Mouse (Mus musculus) limb, embryonic 12.5 days (tissue): ENCODE results near the gene Taok1. TPM values are rescaled to one million over a fixed set of nuclear protein-coding genes. Genes with fewer than 3 reads are reported as not detected.
A peak's percentile ranks its signal among the peaks of the same experiment; 100 is the strongest.

Experiments
- ATAC-seq: fragments of 200-750 bp; cut with Nextera tagmentation; 2 replicates; pipeline ENCODE4 v1.8.0; 2017; ENCODE audit warnings: low read depth, moderate TSS enrichment; ENCODE audit not compliant: insufficient number of reproducible peaks, insufficient read depth, low FRiP score, low TSS enrichment
- H3K27ac ChIP-seq: fragments of 300-500 bp; sonication (generic); 2 replicates; pipeline ENCODE4 v1.5.1; 2016; ENCODE audit warnings: mild to moderate bottlenecking, moderate library complexity
- H3K27me3 ChIP-seq: fragments of 300-500 bp; sonication (generic); 2 replicates; pipeline ENCODE4 v1.6.1; 2016; ENCODE audit warnings: mild to moderate bottlenecking, moderate library complexity
- H3K36me3 ChIP-seq: fragments of 300-500 bp; sonication (generic); 2 replicates; pipeline ENCODE4 v1.6.1; 2016; ENCODE audit warnings: mild to moderate bottlenecking, moderate library complexity
- H3K4me1 ChIP-seq: fragments of 300-500 bp; sonication (generic); replicated peaks from 2 replicates; pipeline ENCODE4 v1.6.1; 2016
- H3K4me2 ChIP-seq: fragments of 300-500 bp; sonication (generic); 2 replicates; pipeline ENCODE4 v1.6.1; 2016; ENCODE audit warnings: mild to moderate bottlenecking, moderate library complexity
- H3K4me3 ChIP-seq: fragments of 300-500 bp; sonication (generic); replicated peaks from 2 replicates; pipeline ENCODE4 v1.5.1; 2016; ENCODE audit warnings: mild to moderate bottlenecking
- H3K9ac ChIP-seq: fragments of 300-500 bp; sonication (generic); replicated peaks from 2 replicates; pipeline ENCODE4 v1.6.1; 2016; ENCODE audit warnings: mild to moderate bottlenecking, moderate library complexity
- H3K9me3 ChIP-seq: fragments of 300-500 bp; sonication (generic); 2 replicates; pipeline ENCODE4 v1.6.1; 2016; ENCODE audit warnings: mild to moderate bottlenecking, moderate library complexity
- WGBS: fragments of 180-500 bp; shearing (Covaris S2); methylation state at CpG from one replicate; pipeline ENCODE4 v1.1.7; 2016; 5-methylcytosine and 5-hydroxymethylcytosine counted together
- polyA plus RNA-seq: library from polyadenylated mRNA; unstranded; fragments of >200 nt; fragmentation: Nextera tagmentation; extraction: Ambion mirVana; gene quantifications from 2 replicates; pipeline ENCODE4 v1.2.1, GENCODE M21; 2016

The Taok1 gene
- polyA plus RNA-seq, 1 experiment from 2014 or later, result 13.9 TPM

DNA sequence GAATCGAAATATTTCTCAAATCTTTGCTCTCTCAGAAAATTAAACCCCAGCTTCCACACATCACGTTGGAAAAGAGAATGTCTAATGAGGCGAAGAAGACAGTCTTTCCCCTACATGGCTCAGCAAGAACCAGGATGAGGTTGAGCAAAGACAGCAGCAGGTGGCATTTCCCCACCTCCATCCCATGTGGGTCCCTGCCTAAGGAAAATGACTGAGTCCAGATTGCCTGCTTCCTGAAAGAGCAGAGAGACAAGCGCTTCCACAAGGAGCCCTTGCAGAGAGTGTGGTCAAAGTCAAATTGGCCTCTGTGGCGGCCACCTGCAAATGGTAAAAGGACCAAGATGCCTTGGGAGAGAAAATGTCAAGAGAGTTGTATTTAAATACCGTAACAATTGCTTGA is 117.2 kb downstream of the Taok1 start:
- 68% methylated on average over 6 of the region's 6 CpGs for WGBS
- Histone ChIP-seq H3K36me3 (no peaks in the 10 kb centered on the region), H3K4me2 (peak overlapping the region; percentile 90), H3K4me3 (peak overlapping the region; percentile 85; the same call in 1 of the 2 replicates), H3K9me3 (no peaks in the 10 kb centered on the region), H3K9ac (no peak overlapping the region), H3K27me3 (no peaks in the 10 kb centered on the region), H3K4me1 (peaks cover 79% of the 10 kb centered on the region), H3K27ac (no peak overlapping the region)
- no peak for ATAC-seq

DNA sequence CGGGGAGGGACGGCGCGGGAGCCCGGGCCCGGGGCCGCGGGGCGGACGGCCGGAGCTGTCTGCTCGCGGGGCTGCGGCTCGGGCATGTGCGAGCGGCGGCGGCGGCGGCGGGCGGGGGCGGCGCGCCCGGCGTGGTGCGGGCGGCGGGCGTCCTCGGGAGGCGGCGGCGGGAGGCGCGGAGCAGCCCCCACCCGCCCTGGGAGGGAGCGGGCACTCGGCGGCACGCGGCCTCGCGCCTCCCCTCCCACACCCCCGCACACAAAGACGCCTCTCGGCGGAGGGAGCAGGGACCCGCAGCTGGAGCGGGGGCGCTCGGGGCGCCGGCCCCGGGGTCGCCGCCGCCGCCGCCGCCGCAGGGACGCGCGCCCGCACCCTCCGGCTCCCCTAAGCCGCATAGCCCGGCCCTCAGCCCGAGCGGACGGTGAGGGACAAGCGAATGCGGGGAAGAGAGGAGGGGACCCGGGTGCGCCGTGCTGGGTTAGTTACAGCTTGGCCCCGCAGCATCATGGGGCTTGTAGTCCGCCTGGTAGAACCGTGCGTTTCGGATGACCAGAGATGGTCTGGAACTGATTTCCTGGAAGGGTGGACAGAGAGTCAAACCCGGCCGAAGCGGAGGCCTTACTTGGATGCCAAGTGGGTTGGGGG is 117.9 kb downstream of the Taok1 start, which contains the start of gene Ankrd13b:
Gene Ankrd13b, minus strand, starts transcription at position 88 of the 645 bp plus-strand sequence.
- 0 out of 2 replicates have a peak, but pooled peaks have one; percentile 15 for ATAC-seq
- Histone ChIP-seq H3K4me1 (peaks cover 79% of the 10 kb centered on the region), H3K36me3 (no peaks in the 10 kb centered on the region), H3K9me3 (no peaks in the 10 kb centered on the region), H3K4me3 (peak within 1 kb of the TSS; percentile 85), H3K27ac (peak within 1 kb of the TSS; percentile 66; the same call in 1 of the 2 replicates), H3K27me3 (no peaks in the 10 kb centered on the region), H3K4me2 (peak within 1 kb of the TSS; percentile 90), H3K9ac (peak within 1 kb of the TSS; percentile 90)
- 1% methylated on average over 58 of the region's 87 CpGs for WGBS

DNA sequence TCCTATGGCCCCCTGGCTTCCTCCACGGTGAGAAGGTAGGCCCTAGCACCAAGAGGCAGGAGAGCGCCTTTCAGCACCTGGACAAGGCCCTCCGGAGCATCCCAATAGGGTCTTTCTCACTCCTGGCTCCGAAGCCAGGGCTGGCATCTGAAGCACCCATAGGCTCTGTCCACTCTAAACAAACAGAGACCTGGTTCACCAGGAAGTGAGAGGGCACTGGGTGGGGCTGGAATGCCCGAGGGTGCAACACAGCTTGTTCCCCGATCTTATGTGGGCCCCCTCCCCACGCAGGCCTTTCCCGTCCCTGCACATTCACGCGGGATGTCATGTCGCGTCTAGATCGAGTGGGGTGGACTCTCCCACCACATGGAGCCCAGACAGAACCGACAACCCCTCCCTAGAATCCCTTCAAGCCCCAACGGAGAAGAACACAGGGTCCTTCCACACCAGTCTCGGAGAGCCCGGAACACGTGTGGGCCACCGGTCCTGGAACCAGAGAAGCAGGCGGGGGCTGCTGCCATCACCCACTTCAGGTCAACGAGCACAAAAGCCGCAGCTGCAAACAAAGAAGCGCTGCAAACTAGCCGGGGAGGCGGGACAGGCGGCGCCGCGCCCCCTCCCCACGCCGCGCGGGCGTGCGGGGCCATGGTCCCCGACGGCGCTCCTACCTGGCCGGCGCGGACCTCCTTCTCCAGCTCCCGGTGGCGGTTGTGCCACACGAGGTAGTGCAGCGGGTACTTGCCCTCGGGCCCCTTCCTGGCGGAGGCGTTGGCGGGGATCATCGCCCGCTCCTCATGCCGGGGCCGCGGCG is 118.6 kb downstream of the Taok1 start:
- H3K27me3 ChIP-seq, result no peaks in the 10 kb centered on the region
- H3K9ac ChIP-seq, result peak overlapping the region; percentile 90
- no peak for ATAC-seq
- H3K9me3 ChIP-seq, result no peaks in the 10 kb centered on the region
- peak overlapping the region; percentile 85 for H3K4me3 ChIP-seq
- WGBS, result 3% methylated on average over 55 of the region's 55 CpGs
- peak overlapping the region; percentile 90 for H3K4me2 ChIP-seq
- no peak overlapping the region for H3K27ac ChIP-seq
- peaks cover 75% of the 10 kb centered on the region for H3K4me1 ChIP-seq
- no peaks in the 10 kb centered on the region for H3K36me3 ChIP-seq

DNA sequence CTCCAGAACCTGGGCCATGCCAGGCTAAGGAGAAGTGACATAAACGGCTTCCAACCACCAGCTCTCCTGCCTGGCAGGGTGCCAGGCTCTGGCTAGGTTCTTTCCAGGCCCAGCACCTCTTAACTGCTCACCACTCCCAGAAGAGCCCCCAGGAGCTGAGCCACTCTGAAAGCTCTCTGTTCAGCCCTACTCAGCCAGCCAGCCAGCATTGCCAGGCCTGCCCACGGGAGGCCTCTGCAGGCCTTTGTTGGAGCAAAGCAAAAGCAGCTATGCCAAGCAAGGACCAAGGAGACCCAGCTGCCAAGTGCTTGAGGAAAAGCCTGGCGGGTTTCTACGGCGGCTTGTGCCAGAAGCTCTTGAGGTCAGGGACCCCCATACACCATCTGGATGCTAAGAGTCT is 120.8 kb downstream of the Taok1 start:
- Histone ChIP-seq H3K4me1 (peaks cover 61% of the 10 kb centered on the region), H3K27me3 (no peaks in the 10 kb centered on the region), H3K27ac (peak overlapping the region; percentile 31; the same call in 1 of the 2 replicates), H3K9me3 (no peaks in the 10 kb centered on the region), H3K36me3 (no peaks in the 10 kb centered on the region), H3K4me3 (no peak overlapping the region), H3K4me2 (peak overlapping the region; percentile 11), H3K9ac (0 out of 2 replicates have a peak overlapping the region, but pooled peaks have one; percentile 18)
- WGBS, result 69% methylated on average over 5 of the region's 5 CpGs
- no peak for ATAC-seq

DNA sequence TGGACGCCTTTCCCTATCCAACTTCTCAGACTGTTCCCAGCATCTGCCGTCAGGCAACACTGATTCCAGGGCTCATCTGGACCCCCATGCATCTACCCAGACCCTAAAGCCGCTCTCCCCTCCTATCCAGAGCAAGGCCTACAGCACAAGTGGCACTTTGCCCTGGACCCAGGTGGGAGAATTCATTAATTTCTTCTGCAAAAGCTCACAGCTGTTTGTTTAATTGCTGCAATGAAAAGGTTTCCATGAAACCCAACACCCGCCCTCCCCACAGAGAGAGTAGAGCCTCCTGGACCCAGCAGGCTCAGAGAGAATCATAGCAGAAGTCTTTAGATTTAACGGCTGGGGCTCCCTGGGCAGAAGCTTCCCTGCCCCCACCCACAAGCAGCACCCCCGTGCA is 122.4 kb downstream of the Taok1 start:
- no peak overlapping the region for H3K9ac ChIP-seq
- peaks cover 50% of the 10 kb centered on the region for H3K4me1 ChIP-seq
- 25% methylated on average over 6 of the region's 6 CpGs for WGBS
- no peaks in the 10 kb centered on the region for H3K9me3 ChIP-seq
- no peak overlapping the region for H3K4me3 ChIP-seq
- peak overlapping the region; percentile 37 for H3K4me2 ChIP-seq
- H3K27ac ChIP-seq, result peak overlapping the region; percentile 80
- no peaks in the 10 kb centered on the region for H3K36me3 ChIP-seq
- peak; percentile 4; the same call in 1 of the 2 replicates for ATAC-seq
- no peaks in the 10 kb centered on the region for H3K27me3 ChIP-seq

DNA sequence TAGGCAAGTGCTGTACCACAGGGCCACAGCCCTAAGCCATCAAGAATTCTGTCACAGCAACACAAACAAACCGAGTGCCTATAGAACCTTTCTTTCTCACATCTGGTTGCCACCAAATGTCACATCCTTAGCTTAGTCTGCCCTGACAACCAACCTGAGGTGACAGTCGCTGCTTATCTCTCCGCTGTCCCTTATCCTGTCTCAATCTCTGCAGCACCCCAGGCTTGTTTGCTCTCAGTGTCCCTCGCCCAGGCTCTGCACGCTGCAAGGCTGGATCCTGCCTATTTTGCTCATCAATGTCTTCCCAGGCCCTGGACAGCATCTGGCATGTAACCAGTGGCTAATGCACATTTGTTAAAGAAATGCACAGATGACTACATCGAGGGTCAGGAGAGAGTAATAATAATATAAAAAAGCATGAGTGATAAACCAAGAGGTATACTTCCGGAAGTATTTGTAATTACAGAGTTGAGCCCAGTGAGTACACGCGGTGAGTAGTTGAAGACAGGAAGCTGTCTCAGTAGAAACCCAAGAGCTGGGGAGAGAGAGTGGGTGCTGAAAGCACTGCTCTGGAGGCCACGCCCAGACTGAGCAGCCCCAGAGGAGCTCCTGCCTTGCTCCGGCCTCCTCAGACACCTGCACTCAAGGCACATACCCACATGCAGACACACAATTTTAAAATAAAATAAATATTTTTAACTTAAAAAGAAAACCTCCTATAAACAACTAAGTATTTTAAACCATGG is 123.9 kb downstream of the Taok1 start:
- H3K36me3 ChIP-seq, result no peaks in the 10 kb centered on the region
- no peak overlapping the region for H3K4me2 ChIP-seq
- no peak overlapping the region for H3K4me3 ChIP-seq
- ATAC-seq, result no peak
- H3K9me3 ChIP-seq, result no peaks in the 10 kb centered on the region
- H3K9ac ChIP-seq, result no peak overlapping the region
- no peak overlapping the region for H3K27ac ChIP-seq
- H3K4me1 ChIP-seq, result peaks cover 43% of the 10 kb centered on the region
- 55% methylated on average over 11 of the region's 11 CpGs for WGBS
- H3K27me3 ChIP-seq, result no peaks in the 10 kb centered on the region

DNA sequence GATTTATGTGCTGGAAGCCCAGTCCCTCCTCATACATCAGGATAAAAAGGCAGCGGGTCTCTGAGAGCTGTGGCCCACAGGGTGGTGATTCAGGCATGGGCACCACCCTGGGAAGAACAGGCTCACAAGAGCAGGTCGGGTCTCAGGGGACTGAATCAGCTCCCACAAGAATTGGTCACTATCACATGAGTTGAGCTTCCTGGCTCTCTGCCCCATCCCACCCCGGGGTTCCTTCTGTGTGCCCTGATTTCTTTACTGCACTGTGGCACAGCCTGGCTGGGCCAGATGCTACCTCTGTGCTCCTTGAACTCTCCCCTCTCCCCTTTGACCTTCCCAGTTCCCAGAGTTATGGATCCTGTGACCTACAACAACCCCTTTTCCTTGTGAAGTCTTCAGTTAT is 124.6 kb downstream of the Taok1 start:
- Histone ChIP-seq H3K27me3 (no peaks in the 10 kb centered on the region), H3K27ac (no peak overlapping the region), H3K9me3 (no peaks in the 10 kb centered on the region), H3K4me3 (no peak overlapping the region), H3K36me3 (no peaks in the 10 kb centered on the region), H3K4me2 (no peak overlapping the region), H3K9ac (no peak overlapping the region), H3K4me1 (peaks cover 36% of the 10 kb centered on the region)
- ATAC-seq, result no peak
- 78% methylated on average over 3 of the region's 3 CpGs for WGBS

Other genes with a start within 250 kb of the Taok1 start
- 0.33 and 0.54 TPM in 2 replicates for gene Coro6, start 145.4 kb downstream of the Taok1 start, polyA plus RNA-seq
- 12.9 and 13.1 TPM in 2 replicates for gene Ankrd13b, start 118.1 kb downstream of the Taok1 start, polyA plus RNA-seq
- gene Git1, start 114.3 kb downstream of the Taok1 start, polyA plus RNA-seq, result 10.2 and 10.3 TPM in 2 replicates
- gene Abhd15, start 92.7 kb downstream of the Taok1 start, polyA plus RNA-seq, result 1.5 and 2.4 TPM in 2 replicates
- gene Trp53i13, start 91.8 kb downstream of the Taok1 start, polyA plus RNA-seq, result 49.1 and 53.2 TPM in 2 replicates
- not detected in 2 replicates for gene Gm10392, start 88.6 kb downstream of the Taok1 start, polyA plus RNA-seq
- gene Nufip2, start 78.3 kb upstream of the Taok1 start, polyA plus RNA-seq, result 4.6 and 4.7 TPM in 2 replicates
- 0.28 TPM in 1 of 2 replicates, not detected in the other for gene Cryba1, start 117.5 kb upstream of the Taok1 start, polyA plus RNA-seq
- 31.5 and 36.4 TPM in 2 replicates for gene Myo18a, start 155.4 kb upstream of the Taok1 start, polyA plus RNA-seq
- gene Gm10277, start 179.9 kb upstream of the Taok1 start, polyA plus RNA-seq, result 1.9 and 2.6 TPM in 2 replicates